Mouse (Mus musculus) MEL (cell line): ENCODE results near the gene Sla2. TPM values are rescaled to one million over a fixed set of nuclear protein-coding genes. Genes with fewer than 3 reads are reported as not detected.

ENCODE experiments used
- polyA plus RNA-seq, 2 experiments: library from polyadenylated mRNA; stranded (reverse) in 1 of 2; unstranded in 1 of 2; fragments of >175 nt in 1 of 2; fragments of >200 nt in 1 of 2; gene quantifications; 2 replicates each; pipeline versions ENCODE4 v1.2.1 to v1.2.4; 2012; ENCODE audit warnings: low replicate concordance in 2 of 2, low read depth in 1 of 2; ENCODE audit not compliant: insufficient read length in 2 of 2, insufficient read depth in 1 of 2, missing spikeins in 1 of 2
- total RNA-seq: library from RNA; depleted of rRNA; stranded (reverse); fragments of 300-350 nt; gene quantifications from 2 replicates; pipeline ENCODE4 v1.2.3, GENCODE M21; 2012; rRNA removed

Gene Sla2
- total and polyA plus RNA-seq, 3 experiments = 0.40 to 9.0 TPM; not detected in 1

Other genes starting within 250 kb of the Sla2 start
- 1.2 and 2.8 TPM in 2 replicates for gene Myl9, start 111.8 kb downstream of the Sla2 start, total RNA-seq
- gene Myl9, start 111.8 kb downstream of the Sla2 start, polyA plus RNA-seq = 1 to 10 TPM in 1 of 2 experiments, not detected in 1; 1.3 TPM
- gene Tgif2, start 47.2 kb downstream of the Sla2 start, total RNA-seq = 15.2 and 16.9 TPM in 2 replicates
- 10 to 100 TPM in 1 of 2 experiments, not detected in 1; 43.3 TPM for gene Tgif2, start 47.2 kb downstream of the Sla2 start, polyA plus RNA-seq
- 0.23 TPM in 1 of 2 replicates, not detected in the other for gene 4930518I15Rik, start 29.2 kb downstream of the Sla2 start, total RNA-seq
- under 1 TPM in 1 of 2 experiments, not detected in 1; 0.60 TPM for gene 4930518I15Rik, start 29.2 kb downstream of the Sla2 start, polyA plus RNA-seq
- gene Rab5if, start 24.1 kb downstream of the Sla2 start, total RNA-seq = 211 and 226 TPM in 2 replicates
- 100 to 1,000 TPM; 263 to 315 TPM for gene Rab5if, start 24.1 kb downstream of the Sla2 start, polyA plus RNA-seq
- 19.0 and 20.1 TPM in 2 replicates for gene Ndrg3, start 104.9 kb upstream of the Sla2 start, total RNA-seq
- 10 to 100 TPM in 1 of 2 experiments, not detected in 1; 39.6 TPM for gene Ndrg3, start 104.9 kb upstream of the Sla2 start, polyA plus RNA-seq
- 27.1 and 29.3 TPM in 2 replicates for gene Dsn1, start 120.0 kb upstream of the Sla2 start, total RNA-seq
- gene Dsn1, start 120.0 kb upstream of the Sla2 start, polyA plus RNA-seq = 10 to 100 TPM in 1 of 2 experiments, not detected in 1; 33.2 TPM
- 0.20 and 0.50 TPM in 2 replicates for gene Soga1, start 192.1 kb upstream of the Sla2 start, total RNA-seq
- 1 to 10 TPM in 1 of 2 experiments, not detected in 1; 2.0 TPM for gene Soga1, start 192.1 kb upstream of the Sla2 start, polyA plus RNA-seq
- not detected in 2 replicates for gene Tldc2, start 199.9 kb upstream of the Sla2 start, total RNA-seq
- not detected for gene Tldc2, start 199.9 kb upstream of the Sla2 start, polyA plus RNA-seq
- 15.7 and 19.7 TPM in 2 replicates for gene Samhd1, start 248.1 kb upstream of the Sla2 start, total RNA-seq
- 10 to 100 TPM; 50.5 to 76.8 TPM for gene Samhd1, start 248.1 kb upstream of the Sla2 start, polyA plus RNA-seq